Mouse (Mus musculus): ENCODE measurements around the gene Ntrk1. TPM values are rescaled to one million over a fixed set of nuclear protein-coding genes. Genes with fewer than 3 reads are reported as not detected.

Gene Ntrk1
- total and polyA plus RNA-seq, 2 experiments from 2014 or later: 0.11 to 0.16 TPM

GRCm38 (mm10) chr3:87785626-87786214 lies 9.2 kb downstream of the Ntrk1 start:
- 11% methylated on average over 6 of the region's 6 CpGs for WGBS
- no peak overlapping the region for H3K9ac ChIP-seq (replicated peaks; ENCODE audit: low read depth, low read length)
- no peak for ATAC-seq (ENCODE audit: insufficient read depth, low read depth)

GRCm38 (mm10) chr3:87785156-87785555 lies 9.8 kb downstream of the Ntrk1 start:
- no peaks in the 10 kb centered on the region for H3K36me3 ChIP-seq (replicated peaks; ENCODE audit: control insufficient read depth, insufficient read depth, low read length)
- TF ChIP-seq EP300 (IDR thresholded peaks at IDR 0.05; ENCODE audit: low read depth) (no peak), CTCF (IDR thresholded peaks at IDR 0.05; ENCODE audit: low read depth) (no peak)
- H3K4me2 ChIP-seq (ENCODE audit: low read depth, low read length): no peak overlapping the region
- H3K9me3 ChIP-seq (replicated peaks; ENCODE audit: control insufficient read depth, low read length): no peaks in the 10 kb centered on the region
- peaks cover 8% of the 10 kb centered on the region; the same call in 1 of the 2 replicates for H3K4me1 ChIP-seq (ENCODE audit: control insufficient read depth, insufficient read depth)
- H3K4me3 ChIP-seq (ENCODE audit: low read depth, low read length): no peak overlapping the region
- 49% methylated on average over 5 of the region's 5 CpGs for WGBS
- no peak overlapping the region for H3K9ac ChIP-seq (replicated peaks; ENCODE audit: low read depth, low read length)
- H3K27ac ChIP-seq (ENCODE audit: low read depth): no peak overlapping the region
- DNase-seq (ENCODE audit: low spot score) (no peak), ATAC-seq (ENCODE audit: insufficient read depth, low read depth) (no peak)
- H3K27me3 ChIP-seq (ENCODE audit: control insufficient read depth, insufficient read depth, low read length): peaks cover 24% of the 10 kb centered on the region; the same call in 1 of the 2 replicates

More at GRCm38 (mm10) chr3:87785626-87786214, 9.2 kb downstream of the Ntrk1 start:
- no peak overlapping the region for H3K27ac ChIP-seq (ENCODE audit: low read depth)
- no peak for DNase-seq (ENCODE audit: low spot score)
- H3K27me3 ChIP-seq (ENCODE audit: control insufficient read depth, insufficient read depth, low read length): peaks cover 24% of the 10 kb centered on the region
- H3K4me3 ChIP-seq (ENCODE audit: low read depth, low read length): no peak overlapping the region
- TF ChIP-seq EP300 (IDR thresholded peaks at IDR 0.05; ENCODE audit: low read depth) (no peak), CTCF (IDR thresholded peaks at IDR 0.05; ENCODE audit: low read depth) (no peak)
- no peak overlapping the region for H3K4me2 ChIP-seq (ENCODE audit: low read depth, low read length)
- no peaks in the 10 kb centered on the region for H3K9me3 ChIP-seq (replicated peaks; ENCODE audit: control insufficient read depth, low read length)
- no peaks in the 10 kb centered on the region for H3K36me3 ChIP-seq (replicated peaks; ENCODE audit: control insufficient read depth, insufficient read depth, low read length)
- peaks cover 8% of the 10 kb centered on the region; the same call in 1 of the 2 replicates for H3K4me1 ChIP-seq (ENCODE audit: control insufficient read depth, insufficient read depth)

GRCm38 (mm10) chr3:87783282-87784023 lies 11.5 kb downstream of the Ntrk1 start:
- Histone ChIP-seq H3K9ac (replicated peaks; ENCODE audit: low read depth, low read length) (no peak overlapping the region), H3K4me2 (ENCODE audit: low read depth, low read length) (no peak overlapping the region), H3K4me3 (ENCODE audit: low read depth, low read length) (no peak overlapping the region), H3K27ac (ENCODE audit: low read depth) (no peak overlapping the region), H3K9me3 (replicated peaks; ENCODE audit: control insufficient read depth, low read length) (no peaks in the 10 kb centered on the region), H3K27me3 (ENCODE audit: control insufficient read depth, insufficient read depth, low read length) (peaks cover 40% of the 10 kb centered on the region), H3K4me1 (ENCODE audit: control insufficient read depth, insufficient read depth) (peaks cover 8% of the 10 kb centered on the region; the same call in 1 of the 2 replicates), H3K36me3 (replicated peaks; ENCODE audit: control insufficient read depth, insufficient read depth, low read length) (no peaks in the 10 kb centered on the region)
- no peak for TF ChIP-seq CTCF (IDR thresholded peaks at IDR 0.05; ENCODE audit: low read depth)
- TF ChIP-seq EP300 (IDR thresholded peaks at IDR 0.05; ENCODE audit: low read depth): no peak
- ATAC-seq (ENCODE audit: insufficient read depth, low read depth): no peak
- 81% methylated on average over 25 of the region's 25 CpGs for WGBS
- DNase-seq (ENCODE audit: low spot score): no peak

- no peak for DNase-seq (ENCODE audit: low spot score)
- Histone ChIP-seq H3K36me3 (replicated peaks; ENCODE audit: control insufficient read depth, insufficient read depth, low read length) (no peaks in the 10 kb centered on the region), H3K4me2 (ENCODE audit: low read depth, low read length) (no peak overlapping the region), H3K27ac (ENCODE audit: low read depth) (no peak overlapping the region), H3K9ac (replicated peaks; ENCODE audit: low read depth, low read length) (no peak overlapping the region), H3K9me3 (replicated peaks; ENCODE audit: control insufficient read depth, low read length) (no peaks in the 10 kb centered on the region), H3K27me3 (ENCODE audit: control insufficient read depth, insufficient read depth, low read length) (peaks cover 54% of the 10 kb centered on the region), H3K4me1 (ENCODE audit: control insufficient read depth, insufficient read depth) (no peaks in the 10 kb centered on the region), H3K4me3 (ENCODE audit: low read depth, low read length) (no peak overlapping the region)
- WGBS: 55% methylated on average over 2 of the region's 2 CpGs
- TF ChIP-seq EP300 (IDR thresholded peaks at IDR 0.05; ENCODE audit: low read depth): no peak
- TF ChIP-seq CTCF (IDR thresholded peaks at IDR 0.05; ENCODE audit: low read depth): no peak
- no peak for ATAC-seq (ENCODE audit: insufficient read depth, low read depth)
These were observed 15.9 kb downstream of the Ntrk1 start for GRCm38 (mm10) chr3:87779086-87779485.

GRCm38 (mm10) chr3:87778283-87778682 lies 16.7 kb downstream of the Ntrk1 start:
- 55% methylated on average over 23 of the region's 23 CpGs for WGBS
- peaks cover 54% of the 10 kb centered on the region for H3K27me3 ChIP-seq (ENCODE audit: control insufficient read depth, insufficient read depth, low read length)
- TF ChIP-seq CTCF (IDR thresholded peaks at IDR 0.05; ENCODE audit: low read depth) (no peak), EP300 (IDR thresholded peaks at IDR 0.05; ENCODE audit: low read depth) (no peak)
- ATAC-seq (ENCODE audit: insufficient read depth, low read depth) (no peak), DNase-seq (ENCODE audit: low spot score) (no peak)
- H3K4me3 ChIP-seq (ENCODE audit: low read depth, low read length): no peak overlapping the region
- no peak overlapping the region for H3K9ac ChIP-seq (replicated peaks; ENCODE audit: low read depth, low read length)
- no peaks in the 10 kb centered on the region for H3K36me3 ChIP-seq (replicated peaks; ENCODE audit: control insufficient read depth, insufficient read depth, low read length)
- H3K4me1 ChIP-seq (ENCODE audit: control insufficient read depth, insufficient read depth): no peaks in the 10 kb centered on the region
- no peaks in the 10 kb centered on the region for H3K9me3 ChIP-seq (replicated peaks; ENCODE audit: control insufficient read depth, low read length)
- no peak overlapping the region for H3K27ac ChIP-seq (ENCODE audit: low read depth)
- no peak overlapping the region for H3K4me2 ChIP-seq (ENCODE audit: low read depth, low read length)

Data from heart, postnatal 0 days (tissue).